Mouse (Mus musculus): ENCODE results near the gene Gm3005. TPM values are rescaled to one million over a fixed set of nuclear protein-coding genes. Genes with fewer than 3 reads are reported as not detected.

Gm3005 gene
- polyA plus RNA-seq (2017; shearing (Covaris generic)) = 1 to 10 TPM; 1.9 to 2.1 TPM

GRCm38 (mm10) chr14:3427803-3428202 is at the start of gene Gm3005:
Gm3005 (plus strand) TSS chr14:3428103.

GRCm38 (mm10) chr14:3394793-3395192 is 33.1 kb upstream of the Gm3005 start, which contains the start of gene Gm10413:
Gm10413 (plus strand) TSS chr14:3395093.

GRCm38 (mm10) chr14:3412314-3412713 is 15.6 kb upstream of the Gm3005 start, which contains the start of gene Gm10409:
Gm10409 (plus strand) TSS chr14:3412614.

GRCm38 (mm10) chr14:3449079-3449478 is 21.2 kb downstream of the Gm3005 start, which contains the start of gene Gm10408:
Gm10408 (plus strand) TSS chr14:3449379.

GRCm38 (mm10) chr14:3634212-3634611 is 206.3 kb downstream of the Gm3005 start, which contains the start of gene Gm3012:
Gm3012 (plus strand) TSS chr14:3634512.

Other genes with a start within 250 kb of the Gm3005 start
- gene Gm5795, start 239.8 kb upstream of the Gm3005 start, polyA plus RNA-seq (2017; shearing (Covaris generic)) = under 1 TPM in 1 of 2 experiments, not detected in 1; 0.23 TPM
- 10 to 100 TPM in 1 of 2 experiments, 1 to 10 TPM in 1; 4.1 to 13.5 TPM for gene D830030K20Rik, start 219.6 kb upstream of the Gm3005 start, polyA plus RNA-seq (2017; shearing (Covaris generic))
- gene Gm2956, start 95.5 kb upstream of the Gm3005 start, polyA plus RNA-seq (2017; shearing (Covaris generic)) = 1 to 10 TPM in 1 of 2 experiments, not detected in 1; 1.6 TPM
- gene Gm10413, start 33.0 kb upstream of the Gm3005 start, polyA plus RNA-seq (2017; shearing (Covaris generic)) = not detected
- gene Gm10409, start 15.5 kb upstream of the Gm3005 start, polyA plus RNA-seq (2017; shearing (Covaris generic)) = 1 to 10 TPM; 1.5 to 3.4 TPM
- gene Gm10408, start 21.3 kb downstream of the Gm3005 start, polyA plus RNA-seq (2017; shearing (Covaris generic)) = under 1 TPM; 0.14 to 0.16 TPM
- gene Gm3012, start 206.4 kb downstream of the Gm3005 start, polyA plus RNA-seq (2017; shearing (Covaris generic)) = not detected
- 1 to 10 TPM; 1.5 to 3.4 TPM for gene Gm3020, start 223.9 kb downstream of the Gm3005 start, polyA plus RNA-seq (2017; shearing (Covaris generic))